Mouse (Mus musculus) ES-E14 (cell line): ENCODE data around the gene Tjap1. TPM values are rescaled to one million over a fixed set of nuclear protein-coding genes. Genes with fewer than 3 reads are reported as not detected.

Source experiments
- DNase-seq: peaks from one replicate; pipeline ENCODE4 v3.0.0-alpha.2; 2013; ENCODE audit warnings: low read depth, low spot score
- H3K27ac ChIP-seq: 2 replicates; pipeline ENCODE4 v1.5.1; 2012; ENCODE audit warnings: low read depth, mild to moderate bottlenecking, low read length, moderate library complexity, mixed read lengths; ENCODE audit not compliant: poor library complexity, insufficient read depth, severe bottlenecking
- H3K36me3 ChIP-seq: 2 replicates; pipeline ENCODE4 v1.6.1; 2012; ENCODE audit warnings: mild to moderate bottlenecking, low read length, moderate library complexity, mixed read lengths; ENCODE audit not compliant: control insufficient read depth, poor library complexity, insufficient read depth, severe bottlenecking
- H3K4me1 ChIP-seq, 2 experiments: fragments of 150-350 bp in 1 of 2; sonication (generic) in 1 of 2; 2 replicates each; pipeline ENCODE4 v1.6.1; 2012; ENCODE audit warnings: low read length in 2 of 2, mild to moderate bottlenecking in 1 of 2, mixed read lengths in 1 of 2; ENCODE audit not compliant: control insufficient read depth in 2 of 2, insufficient read depth in 2 of 2, poor library complexity in 1 of 2
- H3K4me3 ChIP-seq, 2 experiments: fragments of 150-350 bp in 1 of 2; sonication (generic) in 1 of 2; 2 replicates each; pipeline ENCODE4 v1.5.1; 2012; ENCODE audit warnings: low read length in 2 of 2, low read depth in 1 of 2, mild to moderate bottlenecking in 1 of 2, mixed read lengths in 1 of 2; ENCODE audit not compliant: insufficient read depth in 1 of 2, poor library complexity in 1 of 2, severe bottlenecking in 1 of 2
- H3K9ac ChIP-seq: 2 replicates; pipeline ENCODE4 v1.6.1; 2012; ENCODE audit warnings: low read depth, mild to moderate bottlenecking, low read length, mixed read lengths; ENCODE audit not compliant: poor library complexity, insufficient read depth, severe bottlenecking
- H3K9me3 ChIP-seq: fragments of 150-350 bp; sonication (generic); 2 replicates; pipeline ENCODE4 v1.6.1; 2012; ENCODE audit warnings: low read depth, mild to moderate bottlenecking, low read length; ENCODE audit not compliant: control insufficient read depth, insufficient read depth
- CHD2 ChIP-seq: IDR thresholded peaks from 2 replicates; pipeline ENCODE4 v1.6.1; 2014; ENCODE audit warnings: mild to moderate bottlenecking, low read depth, low read length, inconsistent platforms
- HCFC1 ChIP-seq: IDR thresholded peaks from 2 replicates; pipeline ENCODE4 v1.6.1; 2012; ENCODE audit warnings: low read length, inconsistent platforms, borderline replicate concordance; ENCODE audit not compliant: insufficient read depth
- MAFK ChIP-seq: IDR thresholded peaks from 2 replicates; pipeline ENCODE4 v1.6.1; 2014; ENCODE audit warnings: mild to moderate bottlenecking, low read depth, low read length, inconsistent platforms; ENCODE audit not compliant: insufficient read depth
- ZC3H11A ChIP-seq: IDR thresholded peaks from 2 replicates; pipeline ENCODE4 v1.6.1; 2012; ENCODE audit warnings: low read depth, mild to moderate bottlenecking, inconsistent platforms, low read length, borderline replicate concordance
- ZNF384 ChIP-seq: IDR thresholded peaks from 2 replicates; pipeline ENCODE4 v1.6.1; 2012; ENCODE audit warnings: low read depth, low read length, inconsistent platforms
- in situ Hi-C, 2 experiments: fragments of 600-800 bp; cut with MboI; formaldehyde crosslinking; loops; one replicate each; pipeline ENCODE4 v1.15.1; 2025; ENCODE audit warnings: low sequenced_read_pairs in 2 of 2, inconsistent platforms in 1 of 2; ENCODE audit not compliant: unreplicated experiment in 2 of 2
- total RNA-seq: library from RNA; depleted of rRNA; stranded (reverse); fragments of 300-350 nt; gene quantifications from 2 replicates; pipeline ENCODE4 v1.2.3, GENCODE M21; 2012; rRNA removed

The Tjap1 gene
- total RNA-seq, 1 experiment = 27.7 TPM

DNA sequence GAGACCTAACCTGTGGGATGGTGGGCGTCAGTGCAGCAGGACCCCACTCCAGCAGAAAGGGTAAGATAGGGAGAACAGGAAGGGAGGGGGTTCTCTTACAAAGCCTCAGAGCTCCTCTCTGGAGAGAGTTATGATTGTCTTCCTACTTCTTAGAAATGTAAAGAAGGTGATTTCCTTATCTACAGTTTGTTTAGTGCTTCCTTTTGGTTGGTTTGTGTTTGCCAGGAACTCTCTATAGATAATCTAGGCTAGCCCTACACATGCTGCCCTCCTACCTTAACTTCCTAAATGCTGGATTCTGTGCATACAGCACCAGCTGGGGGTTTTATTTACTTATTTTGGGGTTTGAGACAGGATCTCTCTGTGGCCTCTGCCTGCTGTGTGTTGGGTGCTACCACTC, 46.8 kb downstream of the Tjap1 start:
- Histone ChIP-seq H3K36me3 (peaks cover 68% of the 10 kb centered on the region), H3K9me3 (no peaks in the 10 kb centered on the region), H3K4me1 (no peaks in the 10 kb centered on the region), H3K4me3 (no peak overlapping the region), H3K9ac (no peak overlapping the region), H3K27ac (no peak overlapping the region)
- in situ Hi-C loops = no loop called here
- no peak for DNase-seq
- TF ChIP-seq ZC3H11A = no peak

DNA sequence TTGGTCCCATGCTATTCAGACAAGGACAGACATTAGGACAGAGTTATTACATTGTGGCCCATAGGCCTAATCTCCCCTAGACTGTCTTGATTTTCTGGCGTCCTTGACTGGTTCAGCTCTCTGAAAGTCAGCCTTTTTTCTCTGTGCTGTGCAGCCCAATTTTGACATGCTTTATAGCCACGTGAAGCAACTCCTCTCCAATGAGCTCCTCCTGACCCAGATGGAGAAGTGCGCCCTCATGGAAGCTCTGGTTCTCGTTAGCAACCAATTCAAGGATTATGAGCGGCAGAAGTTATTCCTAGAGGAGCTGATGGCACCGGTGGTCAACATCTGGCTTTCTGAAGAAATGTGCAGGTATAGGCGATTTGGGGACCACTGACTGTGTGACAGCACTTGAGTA, 55.2 kb downstream of the Tjap1 start:
- H3K4me3 ChIP-seq = no peak overlapping the region
- TF ChIP-seq MAFK (no peak), CHD2 (no peak), HCFC1 (no peak)
- no peaks in the 10 kb centered on the region for H3K9me3 ChIP-seq
- no peak for DNase-seq
- H3K9ac ChIP-seq = no peak overlapping the region
- no peaks in the 10 kb centered on the region for H3K4me1 ChIP-seq
- in situ Hi-C loops = no loop called here
- H3K36me3 ChIP-seq = peaks cover 69% of the 10 kb centered on the region
- no peak overlapping the region for H3K27ac ChIP-seq

DNA sequence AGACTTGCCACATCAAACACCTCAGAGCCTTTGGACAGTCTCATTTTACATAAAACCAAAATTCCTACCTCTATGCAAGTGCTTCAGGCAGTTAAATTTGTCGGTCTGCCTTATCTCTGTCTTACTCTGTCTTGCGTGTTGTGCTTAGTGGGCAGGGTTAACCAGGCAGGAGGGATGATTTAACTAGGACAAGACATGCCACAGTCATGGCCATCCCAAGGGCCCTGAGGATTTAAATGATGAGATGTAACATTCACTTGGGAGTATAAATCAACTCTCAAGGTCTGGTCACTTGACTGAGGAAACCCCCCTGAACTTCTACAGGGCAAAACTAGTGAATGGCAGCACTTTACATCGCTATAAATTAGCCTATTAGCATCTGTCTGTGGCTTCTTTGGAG, 61.2 kb downstream of the Tjap1 start:
- Histone ChIP-seq H3K36me3 (peaks cover 68% of the 10 kb centered on the region), H3K9me3 (no peaks in the 10 kb centered on the region), H3K4me3 (no peak overlapping the region), H3K27ac (no peak overlapping the region), H3K9ac (no peak overlapping the region), H3K4me1 (no peaks in the 10 kb centered on the region)
- in situ Hi-C loops = loop anchor here in 1 of 2 experiments (25.0 kb wide), 1 partner anchor 809 kb away; no protein-coding TSS in a partner anchor
- no peak for TF ChIP-seq MAFK
- TF ChIP-seq ZNF384 = no peak
- no peak for TF ChIP-seq HCFC1
- no peak for TF ChIP-seq ZC3H11A
- TF ChIP-seq CHD2 = no peak
- DNase-seq = no peak

DNA sequence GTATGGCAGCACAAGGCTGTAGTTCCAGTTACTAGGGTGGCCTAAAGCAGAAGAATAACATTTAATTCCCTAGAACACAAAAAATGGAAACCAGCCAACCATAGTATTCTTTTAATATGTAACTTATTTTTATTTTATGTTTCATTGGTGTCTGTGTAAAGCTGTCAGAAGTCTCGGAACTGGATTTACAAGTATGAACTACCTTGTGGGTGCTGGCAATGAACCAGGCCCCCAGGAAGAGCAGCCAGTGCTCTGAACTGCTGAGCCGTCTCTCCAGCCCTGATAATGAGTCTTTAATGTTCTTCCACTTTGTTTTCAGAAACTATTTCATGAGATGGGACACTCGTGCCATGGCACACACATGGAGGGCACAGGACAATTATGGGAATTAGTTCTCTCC, 72.3 kb downstream of the Tjap1 start:
- Histone ChIP-seq H3K27ac (no peak overlapping the region), H3K9ac (no peak overlapping the region), H3K36me3 (peaks cover 52% of the 10 kb centered on the region), H3K4me1 (no peaks in the 10 kb centered on the region), H3K9me3 (no peaks in the 10 kb centered on the region), H3K4me3 (no peak overlapping the region)
- TF ChIP-seq HCFC1 = no peak
- TF ChIP-seq ZNF384 = no peak
- no peak for TF ChIP-seq MAFK
- no peak for TF ChIP-seq CHD2
- TF ChIP-seq ZC3H11A = no peak
- DNase-seq = no peak
- in situ Hi-C loops = loop anchor here in 1 of 2 experiments (25.0 kb wide), 1 partner anchor 798 kb away; no protein-coding TSS in a partner anchor

Other genes starting within 250 kb of the Tjap1 start
- gene Mrps18a, start 172.0 kb downstream of the Tjap1 start, total RNA-seq = 90.0 and 90.6 TPM in 2 replicates
- gene Rsph9, start 138.8 kb downstream of the Tjap1 start, total RNA-seq = 0.85 and 2.9 TPM in 2 replicates
- 7.1 and 8.2 TPM in 2 replicates for gene Mad2l1bp, start 129.5 kb downstream of the Tjap1 start, total RNA-seq
- 33.4 and 65.4 TPM in 2 replicates for gene Gtpbp2, start 122.0 kb downstream of the Tjap1 start, total RNA-seq
- gene Polh, start 80.4 kb downstream of the Tjap1 start, total RNA-seq = 9.5 and 11.8 TPM in 2 replicates
- 63.2 and 63.9 TPM in 2 replicates for gene Xpo5, start 80.2 kb downstream of the Tjap1 start, total RNA-seq
- 177 and 213 TPM in 2 replicates for gene Polr1c, start 35.0 kb downstream of the Tjap1 start, total RNA-seq
- gene Yipf3, start 34.9 kb downstream of the Tjap1 start, total RNA-seq = 59.3 and 68.6 TPM in 2 replicates
- 1.3 TPM in 2 replicates for gene Lrrc73, start 29.5 kb downstream of the Tjap1 start, total RNA-seq
- 1.3 and 1.4 TPM in 2 replicates for gene Dlk2, start 14.4 kb upstream of the Tjap1 start, total RNA-seq
- 17.2 and 25.6 TPM in 2 replicates for gene Abcc10, start 45.3 kb upstream of the Tjap1 start, total RNA-seq
- gene Zfp318, start 100.7 kb upstream of the Tjap1 start, total RNA-seq = 14.0 and 19.1 TPM in 2 replicates
- gene Crip3, start 145.9 kb upstream of the Tjap1 start, total RNA-seq = 0.49 and 0.79 TPM in 2 replicates
- gene Slc22a7, start 155.4 kb upstream of the Tjap1 start, total RNA-seq = 3.6 and 6.1 TPM in 2 replicates
- gene Ttbk1, start 204.6 kb upstream of the Tjap1 start, total RNA-seq = 0.98 and 1.2 TPM in 2 replicates
- 44.1 and 48.2 TPM in 2 replicates for gene Dnph1, start 213.7 kb upstream of the Tjap1 start, total RNA-seq